Mouse (Mus musculus) midbrain, embryonic 15.5 days (tissue): Measurements from ENCODE around the gene Pnliprp1. TPM values are rescaled to one million over a fixed set of nuclear protein-coding genes. Genes with fewer than 3 reads are reported as not detected.
A peak's percentile ranks its signal among the peaks of the same experiment; 100 is the strongest.

Experiments used
- ATAC-seq: fragments of 200-750 bp; cut with Nextera tagmentation; replicated peaks from 2 replicates; pipeline ENCODE4 v1.8.0; 2017; ENCODE audit warnings: moderate TSS enrichment
- H3K27ac ChIP-seq: fragments of 300-500 bp; sonication (generic); 2 replicates; pipeline ENCODE4 v1.5.1; 2015; ENCODE audit warnings: mild to moderate bottlenecking, inconsistent platforms
- H3K27me3 ChIP-seq: fragments of 300-500 bp; sonication (generic); replicated peaks from 2 replicates; pipeline ENCODE4 v1.6.1; 2015; ENCODE audit warnings: inconsistent platforms
- H3K36me3 ChIP-seq: fragments of 300-500 bp; sonication (generic); replicated peaks from 2 replicates; pipeline ENCODE4 v1.6.1; 2015; ENCODE audit warnings: inconsistent platforms
- H3K4me1 ChIP-seq: fragments of 300-500 bp; sonication (generic); 2 replicates; pipeline ENCODE4 v1.6.1; 2015; ENCODE audit warnings: inconsistent platforms
- H3K4me2 ChIP-seq: fragments of 300-500 bp; sonication (generic); 2 replicates; pipeline ENCODE4 v1.6.1; 2015; ENCODE audit warnings: inconsistent platforms, mild to moderate bottlenecking, moderate library complexity
- H3K4me3 ChIP-seq: fragments of 300-500 bp; sonication (generic); 2 replicates; pipeline ENCODE4 v1.5.1; 2015; ENCODE audit warnings: mild to moderate bottlenecking, inconsistent platforms
- H3K9ac ChIP-seq: fragments of 300-500 bp; sonication (generic); 2 replicates; pipeline ENCODE4 v1.6.1; 2015; ENCODE audit warnings: mild to moderate bottlenecking, inconsistent platforms
- H3K9me3 ChIP-seq: fragments of 300-500 bp; sonication (generic); 2 replicates; pipeline ENCODE4 v1.6.1; 2016; ENCODE audit warnings: inconsistent platforms
- WGBS: fragments of 180-500 bp; shearing (Covaris S2); methylation state at CpG from one replicate; pipeline ENCODE4 v1.1.7; 2015; ENCODE audit warnings: mixed read lengths; 5-methylcytosine and 5-hydroxymethylcytosine counted together
- polyA plus RNA-seq: library from polyadenylated mRNA; unstranded; fragments of >200 nt; fragmentation: Nextera tagmentation; extraction: Ambion mirVana; gene quantifications from 2 replicates; pipeline ENCODE4 v1.2.1, GENCODE M21; 2015

Gene Pnliprp1
- polyA plus RNA-seq, 1 experiment from 2014 or later: 6.8 TPM

DNA sequence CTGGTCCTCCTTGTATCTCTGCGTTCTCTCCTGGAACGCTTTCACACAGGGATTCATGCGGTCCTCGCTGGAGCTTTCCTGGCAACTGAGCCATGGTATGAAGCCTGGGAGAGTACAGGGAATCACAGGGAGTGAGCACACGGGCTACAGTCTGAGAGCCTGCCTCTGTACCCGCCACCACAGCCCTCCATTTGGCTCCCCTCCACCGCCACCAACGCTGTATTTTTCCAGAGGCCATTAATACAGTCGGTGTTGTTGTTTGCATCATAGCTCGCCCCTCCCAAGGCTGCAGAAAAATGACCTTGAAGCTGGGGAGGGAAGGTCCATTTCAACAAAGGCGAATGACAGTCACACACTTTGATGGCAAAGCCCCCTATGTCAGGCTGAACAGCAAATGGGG lies 60.5 kb downstream of the Pnliprp1 start:
- Histone ChIP-seq H3K9me3 (no peaks in the 10 kb centered on the region), H3K36me3 (no peaks in the 10 kb centered on the region), H3K4me1 (no peaks in the 10 kb centered on the region; the same call in 1 of the 2 replicates), H3K4me3 (no peak overlapping the region), H3K4me2 (no peak overlapping the region), H3K9ac (no peak overlapping the region), H3K27ac (peak overlapping the region; percentile 10), H3K27me3 (no peaks in the 10 kb centered on the region)
- WGBS: 69% methylated on average over 11 of the region's 11 CpGs
- no peak; the same call in 1 of the 2 replicates for ATAC-seq

Other genes starting within 250 kb of the Pnliprp1 start
- gene Ccdc172, start 216.9 kb upstream of the Pnliprp1 start, polyA plus RNA-seq: not detected in 2 replicates
- gene Pnlip, start 76.4 kb upstream of the Pnliprp1 start, polyA plus RNA-seq: 0.59 TPM in 1 of 2 replicates, not detected in the other
- gene Pnliprp2, start 30.8 kb downstream of the Pnliprp1 start, polyA plus RNA-seq: 0.18 TPM in 1 of 2 replicates, not detected in the other
- not detected in 2 replicates for gene 1700019N19Rik, start 65.6 kb downstream of the Pnliprp1 start, polyA plus RNA-seq
- gene Eno4, start 214.5 kb downstream of the Pnliprp1 start, polyA plus RNA-seq: 1.2 and 1.3 TPM in 2 replicates
- gene Hspa12a, start 214.8 kb downstream of the Pnliprp1 start, polyA plus RNA-seq: 52.6 and 53.0 TPM in 2 replicates